Mouse (Mus musculus): Measurements from ENCODE around the gene Pald1.

Gene Pald1

GRCm38 (mm10) chr10:61402480-61402879, 19.1 kb upstream of the Pald1 start:
- no peak for DNase-seq (ENCODE audit: low read depth, low spot score)

GRCm38 (mm10) chr10:61400407-61400806, 17.1 kb upstream of the Pald1 start:
- DNase-seq (ENCODE audit: low read depth, low spot score) = no peak

GRCm38 (mm10) chr10:61399156-61399734, 15.9 kb upstream of the Pald1 start:
- DNase-seq (ENCODE audit: low read depth, low spot score) = peak; percentile 59

GRCm38 (mm10) chr10:61398125-61398524, 14.8 kb upstream of the Pald1 start:
- DNase-seq (ENCODE audit: low read depth, low spot score) = no peak

- DNase-seq (ENCODE audit: low read depth, low spot score) = no peak
Observed at GRCm38 (mm10) chr10:61394476-61395136, 11.3 kb upstream of the Pald1 start.

GRCm38 (mm10) chr10:61392584-61392983, 9.3 kb upstream of the Pald1 start:
- DNase-seq (ENCODE audit: low read depth, low spot score) = no peak

- DNase-seq (ENCODE audit: low read depth, low spot score) = no peak
Observed at GRCm38 (mm10) chr10:61390148-61390547, 6.8 kb upstream of the Pald1 start.

GRCm38 (mm10) chr10:61389020-61389419, 5.7 kb upstream of the Pald1 start:
- no peak for DNase-seq (ENCODE audit: low read depth, low spot score)

- no peak for DNase-seq (ENCODE audit: low read depth, low spot score)
Observed at GRCm38 (mm10) chr10:61386284-61386683, 3.0 kb upstream of the Pald1 start.

GRCm38 (mm10) chr10:61385174-61385573, 1.8 kb upstream of the Pald1 start:
- no peak for DNase-seq (ENCODE audit: low read depth, low spot score)

GRCm38 (mm10) chr10:61383715-61384047, 351 bp upstream of the Pald1 start:
- DNase-seq (ENCODE audit: low read depth, low spot score) = no peak

- no peak for DNase-seq (ENCODE audit: low read depth, low spot score)
Observed at GRCm38 (mm10) chr10:61382281-61382731, 1.0 kb downstream of the Pald1 start.

- no peak for DNase-seq (ENCODE audit: low read depth, low spot score)
Observed at GRCm38 (mm10) chr10:61381823-61382222, 1.5 kb downstream of the Pald1 start.

- DNase-seq (ENCODE audit: low read depth, low spot score) = no peak
Observed at GRCm38 (mm10) chr10:61380186-61380585, 3.1 kb downstream of the Pald1 start.

GRCm38 (mm10) chr10:61379340-61380040, 3.8 kb downstream of the Pald1 start:
- no peak for DNase-seq (ENCODE audit: low read depth, low spot score)

- no peak for DNase-seq (ENCODE audit: low read depth, low spot score)
Observed at GRCm38 (mm10) chr10:61378698-61379097, 4.6 kb downstream of the Pald1 start.

GRCm38 (mm10) chr10:61378050-61378449, 5.3 kb downstream of the Pald1 start:
- DNase-seq (ENCODE audit: low read depth, low spot score) = no peak

GRCm38 (mm10) chr10:61374771-61375481, 8.4 kb downstream of the Pald1 start:
- DNase-seq (ENCODE audit: low read depth, low spot score) = no peak

GRCm38 (mm10) chr10:61374076-61374475, 9.3 kb downstream of the Pald1 start:
- no peak for DNase-seq (ENCODE audit: low read depth, low spot score)

GRCm38 (mm10) chr10:61372585-61372923, 10.8 kb downstream of the Pald1 start:
- DNase-seq (ENCODE audit: low read depth, low spot score) = no peak

- DNase-seq (ENCODE audit: low read depth, low spot score) = no peak
Observed at GRCm38 (mm10) chr10:61371884-61372584, 11.3 kb downstream of the Pald1 start.

All from c-Kit-negative CD71-positive TER-119-positive erythroid progenitor cells, embryonic 14.5 days (primary cell).